Mouse (Mus musculus) skeletal muscle tissue, postnatal 0 days (tissue): ENCODE measurements around the gene A930009A15Rik. TPM values are rescaled to one million over a fixed set of nuclear protein-coding genes. Genes with fewer than 3 reads are reported as not detected.

Experiments
- polyA plus RNA-seq: library from polyadenylated mRNA; unstranded; fragments of >200 nt; fragmentation: Nextera tagmentation; extraction: Ambion mirVana; gene quantifications from 2 replicates; pipeline ENCODE4 v1.2.1, GENCODE M21; 2015

Gene A930009A15Rik
- not detected in 2 replicates for polyA plus RNA-seq

DNA sequence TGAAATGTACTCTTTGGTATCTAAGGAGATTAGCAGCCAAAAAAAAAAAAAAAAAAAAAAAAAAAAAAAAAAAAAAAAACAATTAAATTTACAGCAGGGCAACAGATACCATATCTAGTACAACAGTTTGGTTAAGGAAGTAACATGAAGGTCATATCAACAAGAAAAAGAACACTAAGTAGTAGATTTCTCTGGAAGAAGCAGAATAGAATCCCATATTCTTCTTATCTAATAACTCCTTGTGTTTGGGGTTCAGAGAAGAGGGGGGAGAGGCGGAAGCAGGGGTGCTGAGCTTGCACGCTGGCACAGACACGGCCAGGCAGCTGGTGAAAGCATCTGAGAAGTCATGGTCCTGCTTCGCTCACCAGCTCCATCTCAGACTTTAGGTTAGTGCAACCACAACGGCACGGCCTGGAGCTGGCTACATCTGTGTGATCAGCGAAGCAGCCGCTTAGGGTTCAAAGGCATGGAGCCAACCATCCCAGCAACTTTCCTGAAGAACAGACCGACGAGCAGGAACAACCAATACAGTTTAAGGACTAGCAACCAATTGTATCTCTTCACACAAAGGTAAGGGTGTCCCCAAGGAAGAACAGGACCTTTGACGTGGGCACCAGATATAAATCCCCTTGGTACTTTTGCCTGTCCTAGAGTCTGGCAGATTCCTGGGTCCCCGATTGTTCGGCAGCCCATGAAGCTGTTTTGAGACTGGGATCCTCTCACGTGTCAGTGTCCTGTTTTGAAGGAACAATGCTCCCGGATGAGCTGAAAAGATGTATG lies at the start of gene A930009A15Rik:
Gene A930009A15Rik, plus strand, starts transcription at position 275 of the 780 bp plus-strand sequence.

DNA sequence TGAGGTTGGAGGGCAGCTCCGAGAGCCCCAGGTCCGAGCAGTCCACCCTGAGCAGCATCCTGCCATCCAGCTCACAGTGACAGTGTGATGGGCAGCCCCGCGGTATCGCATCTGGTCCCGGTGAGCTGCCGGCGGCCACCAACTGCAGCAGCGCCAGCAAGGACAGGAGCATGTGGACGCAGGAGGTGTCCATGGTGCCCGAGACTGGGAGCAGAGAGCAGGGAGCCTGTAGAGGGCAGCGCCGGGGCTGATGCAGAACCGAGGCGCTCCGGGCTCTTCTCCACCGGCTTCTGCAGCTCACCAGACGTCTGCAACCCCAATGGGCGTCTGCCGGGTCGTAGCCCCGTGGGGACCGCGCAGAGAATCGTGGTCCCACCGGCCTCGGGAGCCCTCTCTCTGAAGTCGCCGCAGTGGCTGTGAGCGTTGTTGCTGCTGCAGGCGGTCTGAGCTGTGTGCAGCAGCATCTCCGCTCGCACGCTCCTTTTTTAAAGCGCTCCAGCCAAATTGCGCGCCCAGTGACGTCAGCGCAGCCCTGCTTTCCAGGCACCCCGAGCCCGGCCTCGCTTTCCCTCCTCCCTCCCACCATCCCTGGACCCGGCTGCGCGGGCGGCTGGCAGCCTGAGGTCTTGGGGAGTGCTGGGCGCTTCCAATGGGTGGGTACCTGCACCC lies 17.6 kb downstream of the A930009A15Rik start, which contains the start of gene Lgr5:
Gene Lgr5, minus strand, starts transcription at position 480 of the 669 bp plus-strand sequence.

Other genes with a start within 250 kb of the A930009A15Rik start
- 12.8 and 14.9 TPM in 2 replicates for gene Tmem19, start 207.5 kb upstream of the A930009A15Rik start, polyA plus RNA-seq
- 11.0 and 12.1 TPM in 2 replicates for gene Thap2, start 185.5 kb upstream of the A930009A15Rik start, polyA plus RNA-seq
- gene Zfc3h1, start 185.0 kb upstream of the A930009A15Rik start, polyA plus RNA-seq: 6.3 and 6.7 TPM in 2 replicates
- gene Lgr5, start 17.8 kb downstream of the A930009A15Rik start, polyA plus RNA-seq: 0.45 and 2.3 TPM in 2 replicates
- 2.8 and 4.1 TPM in 2 replicates for gene Tspan8, start 246.8 kb downstream of the A930009A15Rik start, polyA plus RNA-seq